Mouse (Mus musculus) heart, embryonic 14.5 days (tissue): ENCODE measurements around the gene Lrrc51. TPM values are rescaled to one million over a fixed set of nuclear protein-coding genes. Genes with fewer than 3 reads are reported as not detected.

Experiments used
- ATAC-seq: fragments of 200-750 bp; cut with Nextera tagmentation; 2 replicates; pipeline ENCODE4 v1.8.0; 2017; ENCODE audit warnings: low read depth, moderate TSS enrichment; ENCODE audit not compliant: insufficient number of reproducible peaks, insufficient read depth, low FRiP score
- H3K27ac ChIP-seq, 2 experiments: fragments of 200-500 bp in 1 of 2; fragments of 300-500 bp in 1 of 2; sonication (generic) in 1 of 2; replicated peaks in 1 of 2; 2 replicates each; pipeline ENCODE4 v1.5.1; 2012 to 2014; ENCODE audit warnings: low read depth in 2 of 2, low read length in 2 of 2, control low read depth in 1 of 2, mild to moderate bottlenecking in 1 of 2, mixed read lengths in 1 of 2; ENCODE audit not compliant: control insufficient read depth in 1 of 2, insufficient read depth in 1 of 2
- H3K27me3 ChIP-seq: fragments of 300-500 bp; sonication (generic); 2 replicates; pipeline ENCODE4 v1.6.1; 2014; ENCODE audit warnings: mild to moderate bottlenecking, low read length, control low read depth; ENCODE audit not compliant: control insufficient read depth, insufficient read depth
- H3K36me3 ChIP-seq: fragments of 300-500 bp; sonication (generic); 2 replicates; pipeline ENCODE4 v1.6.1; 2014; ENCODE audit warnings: mild to moderate bottlenecking, control low read depth, low read length, mixed read lengths; ENCODE audit not compliant: control insufficient read depth, insufficient read depth
- H3K4me1 ChIP-seq, 2 experiments: fragments of 200-500 bp in 1 of 2; fragments of 300-500 bp in 1 of 2; sonication (generic) in 1 of 2; 2 replicates each; pipeline ENCODE4 v1.6.1; 2012 to 2014; ENCODE audit warnings: low read length in 2 of 2, control low read depth in 1 of 2, mixed read lengths in 1 of 2; ENCODE audit not compliant: control insufficient read depth in 2 of 2, insufficient read depth in 2 of 2
- H3K4me2 ChIP-seq: fragments of 300-500 bp; sonication (generic); 2 replicates; pipeline ENCODE4 v1.6.1; 2014; ENCODE audit warnings: mild to moderate bottlenecking, low read length
- H3K4me3 ChIP-seq, 2 experiments: fragments of 200-500 bp in 1 of 2; fragments of 300-500 bp in 1 of 2; sonication (generic) in 1 of 2; 2 replicates each; pipeline ENCODE4 v1.5.1; 2012 to 2014; ENCODE audit warnings: low read length in 2 of 2, mild to moderate bottlenecking in 2 of 2, control low read depth in 1 of 2, low read depth in 1 of 2, moderate library complexity in 1 of 2; ENCODE audit not compliant: control insufficient read depth in 1 of 2, insufficient read depth in 1 of 2
- H3K9ac ChIP-seq: fragments of 300-500 bp; sonication (generic); 2 replicates; pipeline ENCODE4 v1.6.1; 2014; ENCODE audit warnings: mild to moderate bottlenecking, low read length
- H3K9me3 ChIP-seq: fragments of 300-500 bp; sonication (generic); 2 replicates; pipeline ENCODE4 v1.6.1; 2016; ENCODE audit warnings: low read length, control low read depth; ENCODE audit not compliant: control insufficient read depth
- WGBS: fragments of 180-500 bp; shearing (Covaris S2); extraction: QIAGEN DNeasy Blood & Tissue Kit; methylation state at CpG from one replicate; pipeline ENCODE4 v1.1.7; 2014; 5-methylcytosine and 5-hydroxymethylcytosine counted together
- microRNA-seq: library from miRNA; unstranded; fragments of <30 nt; microRNA quantifications from one replicate; pipeline ENCODE4, GENCODE M21; 2016
- polyA plus RNA-seq: library from polyadenylated mRNA; unstranded; fragments of >200 nt; fragmentation: Nextera tagmentation; extraction: Ambion mirVana; gene quantifications from 2 replicates; pipeline ENCODE4 v1.2.1, GENCODE M21; 2014

The Lrrc51 gene
- polyA plus RNA-seq, 1 experiment from 2014 or later = 3.9 TPM

- no peak for ATAC-seq
- Histone ChIP-seq H3K27ac (0 out of 4 replicates have a peak overlapping the region, but pooled peaks of 1 of the 2 experiments have one; percentile 5), H3K36me3 (no peaks in the 10 kb centered on the region), H3K4me3 (no peak overlapping the region), H3K4me1 (peaks cover 21 to 32% of the 10 kb centered on the region in 2 experiments), H3K4me2 (no peak overlapping the region), H3K27me3 (no peaks in the 10 kb centered on the region), H3K9me3 (no peaks in the 10 kb centered on the region), H3K9ac (no peak overlapping the region)
- 63% methylated on average over 7 of the region's 7 CpGs for WGBS
These were observed 64.6 kb downstream of the Lrrc51 start for GRCm38 (mm10) chr7:101869163-101869500.

DNA sequence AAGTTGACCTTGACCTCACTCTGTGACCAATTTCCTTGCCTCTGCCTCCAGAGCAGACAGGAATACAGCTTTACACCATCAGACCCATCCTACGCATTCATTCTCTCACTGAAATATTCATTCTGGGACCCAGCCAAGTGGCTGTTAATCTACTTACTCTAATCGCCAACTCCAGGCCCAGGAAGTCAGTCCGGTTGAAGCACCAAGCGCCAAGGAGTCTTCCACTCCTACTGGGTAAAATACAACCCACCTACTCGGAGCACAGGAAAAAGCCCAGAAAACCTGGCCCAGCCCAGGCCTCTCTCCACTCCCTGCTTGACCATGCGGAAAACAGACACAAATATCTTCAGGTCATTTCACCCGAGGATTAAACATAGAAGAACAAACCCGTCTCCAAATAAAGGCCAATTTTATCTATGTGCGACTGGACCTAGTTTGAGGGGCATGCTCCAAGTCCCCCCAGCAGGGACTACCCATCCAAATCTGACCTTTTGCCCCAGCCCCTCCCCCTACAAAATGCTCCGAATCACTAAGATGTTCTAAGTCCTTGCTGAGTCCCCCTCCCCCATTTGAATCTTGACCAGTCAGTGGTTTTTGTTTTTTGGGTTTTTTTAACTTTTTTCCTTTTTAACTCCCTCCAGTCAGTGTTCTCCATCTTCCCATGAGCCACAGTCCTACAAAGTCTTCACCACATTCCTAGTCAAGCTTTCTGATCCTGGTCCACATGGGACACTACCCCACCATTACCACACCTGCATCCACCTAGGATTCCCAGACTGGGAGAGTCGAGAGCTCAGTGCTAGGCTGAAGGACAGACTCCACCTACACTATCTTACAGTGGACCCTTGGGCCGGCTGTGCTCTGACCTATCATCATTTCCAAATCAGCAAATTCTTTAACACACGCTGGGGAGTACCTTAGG lies 65.2 kb downstream of the Lrrc51 start:
- H3K4me1 ChIP-seq = peaks cover 21 to 32% of the 10 kb centered on the region in 2 experiments
- no peak for ATAC-seq
- no peaks in the 10 kb centered on the region for H3K9me3 ChIP-seq
- H3K27me3 ChIP-seq = no peaks in the 10 kb centered on the region
- no peak overlapping the region for H3K9ac ChIP-seq
- H3K36me3 ChIP-seq = no peaks in the 10 kb centered on the region
- WGBS = 54% methylated on average over 13 of the region's 13 CpGs
- H3K27ac ChIP-seq = peak overlapping the region; percentile 5 to 33; a peak in 2 of 4 replicates
- H3K4me3 ChIP-seq = no peak overlapping the region
- no peak overlapping the region for H3K4me2 ChIP-seq

GRCm38 (mm10) chr7:101867482-101867881 lies 66.2 kb downstream of the Lrrc51 start:
- no peak overlapping the region for H3K9ac ChIP-seq
- WGBS = 97% methylated on average over 4 of the region's 4 CpGs
- H3K27me3 ChIP-seq = no peaks in the 10 kb centered on the region
- H3K4me3 ChIP-seq = no peak overlapping the region
- ATAC-seq = no peak
- H3K27ac ChIP-seq = no peak overlapping the region
- no peaks in the 10 kb centered on the region for H3K36me3 ChIP-seq
- no peak overlapping the region for H3K4me2 ChIP-seq
- H3K4me1 ChIP-seq = peaks cover 18 to 32% of the 10 kb centered on the region in 2 experiments
- no peaks in the 10 kb centered on the region for H3K9me3 ChIP-seq

DNA sequence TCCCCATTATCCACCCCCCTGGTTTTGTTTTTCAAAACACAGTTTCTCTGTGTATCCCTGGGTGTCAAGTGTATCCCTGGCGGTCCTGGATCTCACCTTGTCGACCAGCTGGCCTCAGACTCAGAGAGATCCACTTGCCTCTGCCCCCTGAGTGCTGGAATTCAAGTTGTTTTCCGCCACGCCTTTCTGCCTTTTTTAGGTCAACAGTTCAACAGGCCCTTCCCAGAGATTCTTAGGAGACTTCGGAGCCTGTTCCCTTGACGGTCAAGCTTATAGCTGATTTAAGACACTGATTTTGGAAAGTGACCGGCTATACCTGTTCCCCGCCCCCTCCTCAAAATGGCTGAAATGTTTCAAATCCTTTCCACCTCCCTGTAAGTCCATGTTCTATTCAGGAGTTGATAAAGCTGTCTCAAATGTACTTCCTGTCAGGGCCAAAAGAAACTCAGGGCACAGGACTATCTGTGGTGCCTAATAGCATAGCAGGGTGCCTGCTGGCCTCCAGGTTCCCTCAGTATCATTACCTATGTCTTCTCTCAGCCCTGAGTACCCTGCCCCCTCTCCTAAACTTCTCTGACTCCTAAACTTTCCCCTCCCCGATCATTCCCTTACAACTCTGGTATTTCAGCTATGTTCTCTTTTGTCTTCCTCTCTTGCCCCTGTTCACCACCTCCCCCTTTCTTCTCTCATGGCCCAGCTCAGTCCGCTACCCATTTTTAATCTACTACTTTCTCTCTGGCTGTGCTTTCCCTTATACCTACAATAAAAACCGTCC lies 67.0 kb downstream of the Lrrc51 start:
- no peaks in the 10 kb centered on the region for H3K36me3 ChIP-seq
- H3K4me3 ChIP-seq = no peak overlapping the region
- 75% methylated on average over 11 of the region's 11 CpGs for WGBS
- H3K4me2 ChIP-seq = no peak overlapping the region
- ATAC-seq = no peak
- H3K9me3 ChIP-seq = no peaks in the 10 kb centered on the region
- peaks cover 17 to 31% of the 10 kb centered on the region in 2 experiments for H3K4me1 ChIP-seq
- no peak overlapping the region for H3K9ac ChIP-seq
- no peaks in the 10 kb centered on the region for H3K27me3 ChIP-seq
- H3K27ac ChIP-seq = no peak overlapping the region; a peak in 1 of 4 replicates

GRCm38 (mm10) chr7:101863415-101863814 lies 70.3 kb downstream of the Lrrc51 start, which contains the start of gene Anapc15:
Anapc15 (plus strand) TSS chr7:101863715.
- Histone ChIP-seq H3K4me2 (no peak within 1 kb of the TSS), H3K27ac (no peak within 1 kb of the TSS), H3K9ac (no peak within 1 kb of the TSS), H3K27me3 (no peaks in the 10 kb centered on the region), H3K4me1 (peaks cover 7 to 14% of the 10 kb centered on the region in 2 experiments), H3K9me3 (no peaks in the 10 kb centered on the region), H3K36me3 (no peaks in the 10 kb centered on the region), H3K4me3 (no peak within 1 kb of the TSS)
- no peak for ATAC-seq
- WGBS = 67% methylated on average over 3 of the region's 3 CpGs

Small RNAs within 50 kb of the gene (microRNA-seq; reads per million reads assigned to microRNA genes)
- gene Gm22655 = not detected

Other genes with a start within 250 kb of the Lrrc51 start
- 1.2 TPM in 1 of 2 replicates, not detected in the other for gene Phox2a, start 115.6 kb downstream of the Lrrc51 start, polyA plus RNA-seq
- 32.1 and 34.9 TPM in 2 replicates for gene Inppl1, start 95.7 kb downstream of the Lrrc51 start, polyA plus RNA-seq
- 0.69 and 1.0 TPM in 2 replicates for gene Folr2, start 76.7 kb downstream of the Lrrc51 start, polyA plus RNA-seq
- 52.0 and 53.2 TPM in 2 replicates for gene Anapc15, start 70.2 kb downstream of the Lrrc51 start, polyA plus RNA-seq
- 5.0 and 6.5 TPM in 2 replicates for gene Folr1, start 63.1 kb downstream of the Lrrc51 start, polyA plus RNA-seq
- 142 and 146 TPM in 2 replicates for gene Lamtor1, start 28.0 kb downstream of the Lrrc51 start, polyA plus RNA-seq
- 0.12 and 0.14 TPM in 2 replicates for gene Tomt, start 27.5 kb downstream of the Lrrc51 start, polyA plus RNA-seq
- gene Numa1, start 216 bp upstream of the Lrrc51 start, polyA plus RNA-seq = 60.5 and 62.5 TPM in 2 replicates
- gene Il18bp, start 84.8 kb upstream of the Lrrc51 start, polyA plus RNA-seq = 1.7 and 2.1 TPM in 2 replicates
- gene Rnf121, start 131.6 kb upstream of the Lrrc51 start, polyA plus RNA-seq = 16.2 and 16.9 TPM in 2 replicates
- 14.9 and 16.2 TPM in 2 replicates for gene Xndc1, start 131.6 kb upstream of the Lrrc51 start, polyA plus RNA-seq
- 0.78 and 1.1 TPM in 2 replicates for gene Xntrpc, start 131.8 kb upstream of the Lrrc51 start, polyA plus RNA-seq
- not detected in 2 replicates for gene Trpc2, start 149.2 kb upstream of the Lrrc51 start, polyA plus RNA-seq
- 3.7 and 3.9 TPM in 2 replicates for gene Art1, start 167.8 kb upstream of the Lrrc51 start, polyA plus RNA-seq
- gene Art5, start 175.6 kb upstream of the Lrrc51 start, polyA plus RNA-seq = 1.3 and 1.6 TPM in 2 replicates
- gene Chrna10, start 182.9 kb upstream of the Lrrc51 start, polyA plus RNA-seq = 0.19 TPM in 1 of 2 replicates, not detected in the other